Mouse (Mus musculus): Measurements from ENCODE around the gene Rab3a. TPM values are rescaled to one million over a fixed set of nuclear protein-coding genes. Genes with fewer than 3 reads are reported as not detected.

Gene Rab3a
- total RNA-seq (2014; fragmentation: Nextera tagmentation) (1.8 and 7.0 TPM in 2 replicates), total RNA-seq (2017) (1.2 and 2.8 TPM in 2 replicates)

- ATAC-seq (replicated peaks; ENCODE audit: low FRiP score, low TSS enrichment, poor library complexity, severe bottlenecking), result peak; percentile 95
These were observed at the start of gene Rab3a for GRCm38 (mm10) chr8:70754043-70754870. Gene Rab3a, plus strand, starts transcription at chr8:70754679.

GRCm38 (mm10) chr8:70708281-70708680 lies 46.2 kb upstream of the Rab3a start:
- ATAC-seq (replicated peaks; ENCODE audit: low FRiP score, low TSS enrichment, poor library complexity, severe bottlenecking), result no peak

GRCm38 (mm10) chr8:70709794-70710193 lies 44.7 kb upstream of the Rab3a start:
- ATAC-seq (replicated peaks; ENCODE audit: low FRiP score, low TSS enrichment, poor library complexity, severe bottlenecking), result no peak

GRCm38 (mm10) chr8:70710296-70710695 lies 44.2 kb upstream of the Rab3a start:
- no peak for ATAC-seq (replicated peaks; ENCODE audit: low FRiP score, low TSS enrichment, poor library complexity, severe bottlenecking)

- no peak for ATAC-seq (replicated peaks; ENCODE audit: low FRiP score, low TSS enrichment, poor library complexity, severe bottlenecking)
These were observed 43.4 kb upstream of the Rab3a start for GRCm38 (mm10) chr8:70711041-70711440.

GRCm38 (mm10) chr8:70713991-70714390 lies 40.5 kb upstream of the Rab3a start:
- ATAC-seq (replicated peaks; ENCODE audit: low FRiP score, low TSS enrichment, poor library complexity, severe bottlenecking), result no peak

GRCm38 (mm10) chr8:70715086-70715485 lies 39.4 kb upstream of the Rab3a start:
- no peak for ATAC-seq (replicated peaks; ENCODE audit: low FRiP score, low TSS enrichment, poor library complexity, severe bottlenecking)

- no peak for ATAC-seq (replicated peaks; ENCODE audit: low FRiP score, low TSS enrichment, poor library complexity, severe bottlenecking)
These were observed 37.7 kb upstream of the Rab3a start for GRCm38 (mm10) chr8:70716521-70717400.

- ATAC-seq (replicated peaks; ENCODE audit: low FRiP score, low TSS enrichment, poor library complexity, severe bottlenecking), result peak; percentile 77
These were observed 36.2 kb upstream of the Rab3a start, which contains the start of gene Gm3336 for GRCm38 (mm10) chr8:70718297-70718696. Gene Gm3336, plus strand, starts transcription at chr8:70718543.

GRCm38 (mm10) chr8:70719796-70720270 lies 34.6 kb upstream of the Rab3a start:
- ATAC-seq (replicated peaks; ENCODE audit: low FRiP score, low TSS enrichment, poor library complexity, severe bottlenecking), result no peak

- ATAC-seq (replicated peaks; ENCODE audit: low FRiP score, low TSS enrichment, poor library complexity, severe bottlenecking), result peak; percentile 57
These were observed 33.7 kb upstream of the Rab3a start for GRCm38 (mm10) chr8:70720739-70721138.

GRCm38 (mm10) chr8:70721601-70722000 lies 32.9 kb upstream of the Rab3a start:
- ATAC-seq (replicated peaks; ENCODE audit: low FRiP score, low TSS enrichment, poor library complexity, severe bottlenecking), result no peak

GRCm38 (mm10) chr8:70723486-70724210 lies 30.8 kb upstream of the Rab3a start, which contains the start of gene Pde4c:
Gene Pde4c, plus strand, starts transcription at chr8:70723720.
- ATAC-seq (replicated peaks; ENCODE audit: low FRiP score, low TSS enrichment, poor library complexity, severe bottlenecking), result no peak

- no peak for ATAC-seq (replicated peaks; ENCODE audit: low FRiP score, low TSS enrichment, poor library complexity, severe bottlenecking)
These were observed 30.3 kb upstream of the Rab3a start for GRCm38 (mm10) chr8:70724216-70724615.

GRCm38 (mm10) chr8:70725792-70726447 lies 28.6 kb upstream of the Rab3a start:
- ATAC-seq (replicated peaks; ENCODE audit: low FRiP score, low TSS enrichment, poor library complexity, severe bottlenecking), result no peak

GRCm38 (mm10) chr8:70726721-70727120 lies 27.8 kb upstream of the Rab3a start:
- ATAC-seq (replicated peaks; ENCODE audit: low FRiP score, low TSS enrichment, poor library complexity, severe bottlenecking), result no peak

- peak; percentile 73 for ATAC-seq (replicated peaks; ENCODE audit: low FRiP score, low TSS enrichment, poor library complexity, severe bottlenecking)
These were observed 24.5 kb upstream of the Rab3a start for GRCm38 (mm10) chr8:70729808-70730475.

GRCm38 (mm10) chr8:70730956-70731355 lies 23.5 kb upstream of the Rab3a start:
- 0 out of 2 replicates have a peak, but pooled peaks have one; percentile 10 for ATAC-seq (replicated peaks; ENCODE audit: low FRiP score, low TSS enrichment, poor library complexity, severe bottlenecking)
